Mouse (Mus musculus) bone marrow, adult 2 months (tissue): ENCODE results near the gene Bbs1.

ENCODE experiments used
- CTCF ChIP-seq: fragments of 200-500 bp; IDR thresholded peaks from 2 replicates; pipeline ENCODE4 v1.5.1; 2011; ENCODE audit warnings: low read length, control low read depth; ENCODE audit not compliant: control insufficient read depth, insufficient read depth
- POLR2A ChIP-seq: fragments of 200-500 bp; IDR thresholded peaks from 2 replicates; pipeline ENCODE4 v1.6.1; 2011; ENCODE audit warnings: low read depth, mild to moderate bottlenecking, control low read depth, low read length, borderline replicate concordance; ENCODE audit not compliant: control insufficient read depth

GRCm38 (mm10) chr19:4850281-4850680 lies 56.1 kb downstream of the Bbs1 start:
- TF ChIP-seq CTCF (no peak), POLR2A (no peak)
